Mouse (Mus musculus): ENCODE results near the gene Sec14l3.

DNA sequence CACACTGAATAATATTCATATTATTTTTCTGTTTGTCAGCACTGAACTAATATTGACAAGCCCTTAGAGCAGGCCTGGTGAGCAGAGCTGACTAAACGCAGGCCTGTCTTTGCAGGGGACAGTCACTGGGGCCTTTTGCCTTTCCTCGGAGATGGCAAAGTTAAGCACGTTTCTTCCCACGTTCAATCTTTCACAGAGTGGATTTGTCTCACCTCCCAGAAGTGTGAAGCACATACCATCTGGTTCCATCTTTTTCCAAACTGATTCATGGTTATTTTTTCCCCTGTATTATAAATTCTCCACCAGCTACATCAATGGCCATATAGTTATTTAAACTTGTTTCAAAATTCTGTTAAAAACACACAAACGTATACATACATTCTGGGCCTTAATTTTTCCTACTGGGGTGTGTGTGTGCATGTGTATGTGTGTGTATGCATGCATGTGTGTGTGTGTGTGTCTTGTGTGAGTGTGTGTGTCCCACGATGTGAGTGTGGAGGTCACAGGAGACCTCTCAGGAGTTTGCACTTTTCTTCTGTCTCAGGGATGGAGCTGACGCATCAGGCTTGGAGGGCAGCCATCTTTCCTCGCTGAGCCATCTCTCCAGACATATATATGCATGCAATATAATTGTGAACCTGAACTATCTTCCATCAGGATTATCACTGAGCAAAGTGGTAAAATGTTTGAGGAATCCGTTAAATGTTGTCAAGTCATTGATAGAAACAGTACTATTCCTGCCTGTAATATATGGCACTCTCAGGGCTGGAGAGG is 36.9 kb upstream of the Sec14l3 start:
- TF ChIP-seq POLR2A (IDR thresholded peaks at IDR 0.05; ENCODE audit: control insufficient read depth, low read depth, low read length) (no peak), CTCF (IDR thresholded peaks at IDR 0.05; ENCODE audit: control insufficient read depth, insufficient read depth, insufficient replicate concordance, low read depth, low read length) (no peak)

Data from testis, adult 2 months (tissue).